Mouse (Mus musculus): ENCODE measurements around the gene Plekhm2.

The Plekhm2 gene

DNA sequence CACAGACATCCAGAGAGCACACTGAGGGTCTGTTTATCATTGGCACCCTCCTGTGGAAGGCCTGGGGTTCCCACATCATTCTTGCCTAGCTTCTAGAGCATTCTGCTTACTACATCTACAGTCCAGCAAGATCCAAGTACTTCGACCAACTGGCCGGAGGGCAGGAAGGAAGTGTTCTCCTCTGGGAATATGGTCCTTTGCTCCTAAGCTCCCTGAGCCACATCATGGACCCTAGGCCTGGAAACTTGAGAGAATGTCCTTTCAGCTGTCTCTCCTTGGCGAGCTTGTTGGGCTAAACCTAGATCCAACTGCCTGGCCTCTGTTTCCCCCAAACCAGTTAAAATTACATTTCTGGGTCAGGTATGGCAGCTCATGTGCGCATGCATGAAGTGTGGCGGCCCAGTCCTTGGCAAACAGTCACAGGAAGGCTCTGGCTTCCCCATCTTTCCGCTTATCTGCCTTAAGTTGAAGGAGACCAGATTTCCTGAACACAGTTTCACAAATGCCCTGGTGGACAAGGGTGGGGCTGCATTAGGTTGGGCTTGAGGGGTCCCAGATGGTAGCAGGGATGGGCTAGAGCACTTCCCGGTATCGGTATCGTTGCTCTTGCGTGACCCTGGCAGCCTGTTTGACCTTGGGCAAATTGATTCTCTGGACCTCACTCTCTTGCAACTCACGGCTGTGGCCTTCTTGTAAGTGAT, 62.0 kb downstream of the Plekhm2 start:
- no peak for DNase-seq

GRCm38 (mm10) chr4:141601148-141601862, 63.4 kb downstream of the Plekhm2 start:
- no peak for DNase-seq

DNA sequence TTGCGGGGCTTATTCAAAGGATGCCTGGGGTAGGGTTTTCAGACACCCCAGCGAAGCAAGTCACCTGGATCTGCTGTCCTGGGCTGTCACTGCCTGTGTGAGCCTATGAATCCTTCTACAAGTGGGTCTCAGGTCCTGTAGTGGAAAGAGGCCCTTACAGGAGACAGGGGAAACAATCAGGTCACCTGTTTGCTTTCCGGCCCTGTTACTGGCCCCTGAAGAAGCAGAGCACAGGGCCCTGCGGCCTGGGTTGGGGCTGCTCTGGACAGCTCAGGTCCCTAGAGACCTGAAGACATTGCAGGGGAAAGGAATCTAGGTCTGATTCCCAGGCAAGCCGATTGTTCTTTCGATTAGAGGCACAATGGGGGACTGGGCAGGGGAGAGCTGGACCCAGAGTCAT, 64.3 kb downstream of the Plekhm2 start:
- DNase-seq, result no peak

- DNase-seq, result no peak
Measured at GRCm38 (mm10) chr4:141599251-141600141, 65.2 kb downstream of the Plekhm2 start.

DNA sequence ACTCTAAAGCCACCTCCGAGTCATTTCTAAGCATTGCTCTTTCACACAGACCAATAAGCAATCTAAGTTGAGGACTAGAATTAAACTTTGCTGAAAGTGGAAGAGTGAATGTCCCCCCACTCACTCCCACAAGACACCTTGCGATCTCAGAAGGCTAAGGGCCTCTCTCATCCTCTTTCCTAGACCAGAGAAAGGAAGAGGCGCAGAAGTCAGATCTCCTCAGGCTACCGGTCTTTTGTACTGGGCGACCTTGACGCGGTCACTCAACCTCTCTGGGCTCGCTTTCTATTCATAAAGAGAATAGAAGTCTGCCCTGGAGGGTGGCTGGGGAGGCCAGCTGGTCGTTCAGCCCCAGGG, 65.8 kb downstream of the Plekhm2 start:
- DNase-seq, result no peak

- DNase-seq, result no peak
Measured at GRCm38 (mm10) chr4:141598199-141598893, 66.4 kb downstream of the Plekhm2 start.

- no peak for DNase-seq
Measured at GRCm38 (mm10) chr4:141596700-141597328, 67.9 kb downstream of the Plekhm2 start.

DNA sequence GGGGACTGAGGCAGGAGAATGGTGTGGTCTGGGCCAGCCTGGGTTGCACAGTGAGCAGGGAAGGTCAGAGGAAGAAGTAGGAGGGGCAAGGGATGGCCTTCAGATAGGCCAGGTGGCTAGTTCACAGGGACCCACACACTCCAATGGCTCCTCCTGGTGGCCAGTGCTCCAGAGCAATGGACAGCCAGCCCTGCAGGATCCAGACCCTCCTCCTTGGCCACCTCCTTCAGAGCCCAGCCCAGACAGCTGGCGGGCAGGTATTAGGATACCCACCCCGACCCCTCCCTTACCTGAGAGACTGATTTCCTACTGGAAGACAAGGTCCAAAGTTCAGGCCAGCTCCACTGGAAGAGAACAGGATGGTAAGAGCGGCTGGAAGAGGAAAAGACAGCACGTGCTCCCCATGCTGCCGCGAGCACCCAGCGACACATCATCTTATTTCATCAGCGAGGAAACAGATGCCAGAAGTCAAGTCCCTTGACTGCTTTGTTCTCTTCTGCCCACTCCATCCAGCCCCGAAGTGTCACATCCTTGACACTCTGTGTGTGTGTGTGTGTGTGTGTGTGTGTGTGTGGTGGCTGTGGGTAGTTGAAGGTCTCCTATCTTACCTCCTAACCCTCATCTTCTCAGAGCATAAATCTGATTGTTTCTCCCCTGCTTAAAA, 69.0 kb downstream of the Plekhm2 start:
- DNase-seq, result no peak

GRCm38 (mm10) chr4:141595138-141595537, 69.6 kb downstream of the Plekhm2 start:
- no peak for DNase-seq

GRCm38 (mm10) chr4:141591547-141591946, 73.2 kb downstream of the Plekhm2 start:
- DNase-seq, result no peak

GRCm38 (mm10) chr4:141583919-141584318, 80.8 kb downstream of the Plekhm2 start:
- DNase-seq, result no peak

- DNase-seq, result no peak
Measured at GRCm38 (mm10) chr4:141581051-141581450, 83.6 kb downstream of the Plekhm2 start.

GRCm38 (mm10) chr4:141578833-141579232, 85.9 kb downstream of the Plekhm2 start:
- no peak for DNase-seq

- no peak for DNase-seq
Measured at GRCm38 (mm10) chr4:141576877-141577276, 87.8 kb downstream of the Plekhm2 start.

GRCm38 (mm10) chr4:141576404-141576803, 88.3 kb downstream of the Plekhm2 start:
- no peak for DNase-seq

All from right cerebral cortex, postnatal 25 days (tissue).